ENCODE assay signal across 8 mouse cellular contexts in the genomic region with DNA sequence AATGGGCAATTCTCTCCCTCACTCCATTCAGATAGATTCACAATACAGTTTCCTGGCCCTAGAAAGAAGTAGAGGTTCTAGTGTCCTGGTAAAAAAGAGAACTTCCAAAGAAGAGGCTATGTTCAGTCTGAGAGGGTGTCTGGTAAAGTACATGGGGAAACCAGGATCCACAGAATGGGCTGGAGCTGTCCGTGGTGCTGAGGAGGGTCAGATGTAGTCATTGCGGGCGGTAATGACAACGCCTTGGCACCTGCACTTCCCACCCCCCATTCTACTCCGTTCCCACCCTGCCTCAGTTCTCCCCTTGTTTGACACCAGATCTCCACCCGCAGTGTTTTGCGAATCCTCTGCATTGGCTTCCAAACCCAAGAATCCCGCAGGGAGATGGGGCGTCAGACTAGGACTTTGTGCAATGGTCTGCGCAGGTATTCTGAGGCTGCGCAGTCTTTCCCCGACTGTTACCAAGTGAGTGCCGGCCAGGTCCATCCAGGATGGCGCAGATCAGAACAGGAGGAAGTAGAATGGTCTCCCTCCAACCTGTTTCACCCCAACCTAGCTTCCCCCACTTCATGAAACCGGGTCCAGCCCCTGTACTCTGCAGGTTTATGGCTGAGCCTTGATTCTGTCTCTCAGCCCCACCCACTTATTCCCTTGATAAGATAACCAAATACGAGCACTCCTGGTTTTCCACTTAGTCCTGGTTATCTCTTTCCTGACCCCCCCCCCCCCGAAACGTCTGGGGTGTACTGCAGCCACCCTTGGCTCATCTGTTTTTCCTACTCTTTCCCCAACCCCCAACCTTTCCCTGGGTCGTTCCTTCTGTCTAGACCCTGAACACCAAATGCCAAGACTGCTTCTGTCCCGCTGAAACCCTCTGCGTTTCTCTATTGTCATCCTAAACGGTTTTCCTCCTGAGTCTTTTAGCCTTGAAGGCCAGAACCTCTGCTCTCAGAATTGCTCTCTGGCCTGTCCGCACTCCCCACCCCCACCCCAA. TPM values are rescaled to one million over a fixed set of nuclear protein-coding genes. Genes with fewer than 3 reads are reported as not detected.
A peak's percentile ranks its signal among the peaks of the same experiment; 100 is the strongest.
DNase-seq lines count a peak whose midpoint lies in the region; ATAC-seq and TF ChIP-seq lines count a peak whose summit lies in the region.
"Had no signal": no experiment of that assay in that cellular context is flagged by ENCODE, and none has a peak within 500 bp of the region (broad histone marks: within the 10 kb centered on the region; RNA-seq: fewer than 3 reads in every experiment).

No protein-coding gene starts in this region.

- intact Hi-C loops in left cerebral cortex, adult 2 months (cut with DNase I), result no loop called here
- intact Hi-C loops in left cerebral cortex, postnatal 4 days (cut with DNase I), result no loop called here

- no peaks in the 10 kb centered on the region for H3K4me1 ChIP-seq in embryonic facial prominence, embryonic 11.5 days (ENCODE audit: control insufficient read depth, insufficient read depth, low read length)
- peaks cover 16% of the 10 kb centered on the region for H3K4me1 ChIP-seq in neural tube, embryonic 13.5 days (replicated peaks)

- H3K27ac ChIP-seq in left cerebral cortex, adult 2 months, result peak overlapping the region; percentile 66
- no peak overlapping the region for H3K27ac ChIP-seq in embryonic facial prominence, embryonic 11.5 days (replicated peaks; ENCODE audit: low read depth, low read length)
- H3K27ac ChIP-seq in neural tube, embryonic 13.5 days (replicated peaks), result peak overlapping the region; percentile 46

- H3K4me2 ChIP-seq in embryonic facial prominence, embryonic 11.5 days (ENCODE audit: low read depth, low read length), result no peak overlapping the region
- H3K4me2 ChIP-seq in neural tube, embryonic 13.5 days, result peak overlapping the region; percentile 52

- peak overlapping the region; percentile 50 for H3K4me3 ChIP-seq in left cerebral cortex, adult 2 months
- no peak overlapping the region for H3K4me3 ChIP-seq in embryonic facial prominence, embryonic 11.5 days (ENCODE audit: low read depth, low read length)
- H3K4me3 ChIP-seq in neural tube, embryonic 13.5 days, result peak overlapping the region; percentile 41

- no peak for ATAC-seq in embryonic facial prominence, embryonic 11.5 days (replicated peaks; ENCODE audit: insufficient number of reproducible peaks, low FRiP score, low TSS enrichment, low read depth)
- peak; percentile 76 for ATAC-seq in neural tube, embryonic 13.5 days (ENCODE audit: low read depth)

- DNase-seq in left cerebral cortex, adult 2 months (ENCODE audit: extremely low spot score in 1 of 2, low spot score in 2 of 2), result no peak
- DNase-seq in left cerebral cortex, postnatal 4 days, result no peak
- peak; percentile 81 for DNase-seq in adrenal gland, postnatal 14 days
- DNase-seq in embryonic facial prominence, embryonic 11.5 days (ENCODE audit: low spot score), result peak; percentile 88
- DNase-seq in large intestine, adult 2 months (ENCODE audit: low read depth, low spot score), result peak; percentile 21
- no peak for DNase-seq in layer of hippocampus, postnatal 36 days

- WGBS in embryonic facial prominence, embryonic 11.5 days, result 5% methylated on average over 23 of the region's 23 CpGs
- 11% methylated on average over 23 of the region's 23 CpGs for WGBS in large intestine, adult 2 months
- WGBS in neural tube, embryonic 13.5 days, result 5% methylated on average over 23 of the region's 23 CpGs

- H3K9ac ChIP-seq in embryonic facial prominence, embryonic 11.5 days (replicated peaks; ENCODE audit: low read length), result no peak overlapping the region
- peak overlapping the region; percentile 70 for H3K9ac ChIP-seq in neural tube, embryonic 13.5 days

- H3K27me3 ChIP-seq in embryonic facial prominence, embryonic 11.5 days (ENCODE audit: control insufficient read depth, insufficient read depth, low read length), result peaks cover 12% of the 10 kb centered on the region; the same call in 1 of the 2 replicates
- peaks cover 49% of the 10 kb centered on the region for H3K27me3 ChIP-seq in neural tube, embryonic 13.5 days

- H3K36me3 ChIP-seq in embryonic facial prominence, embryonic 11.5 days (replicated peaks; ENCODE audit: control insufficient read depth, insufficient read depth, low read depth, low read length), result no peaks in the 10 kb centered on the region
- no peaks in the 10 kb centered on the region for H3K36me3 ChIP-seq in neural tube, embryonic 13.5 days

- no peaks in the 10 kb centered on the region for H3K9me3 ChIP-seq in embryonic facial prominence, embryonic 11.5 days (replicated peaks; ENCODE audit: control insufficient read depth, low read length)
- no peaks in the 10 kb centered on the region for H3K9me3 ChIP-seq in neural tube, embryonic 13.5 days

- TF ChIP-seq CTCF in left cerebral cortex, adult 2 months (IDR thresholded peaks at IDR 0.05), result no peak

RNA-seq across cellular contexts. Expression of a gene that starts 0.7 kb away (rescaled TPM):
- 100 to 1,000 TPM; 144 to 184 TPM for total RNA-seq in left cerebral cortex, adult 2 months (2021)
- 10 to 100 TPM; 29.3 to 58.0 TPM for total RNA-seq in left cerebral cortex, postnatal 4 days (2021)
- 119 and 126 TPM in 2 replicates for total RNA-seq in adrenal gland, postnatal 14 days (2021)
- polyA plus RNA-seq in embryonic facial prominence, embryonic 11.5 days (2014; fragmentation: Nextera tagmentation; extraction: Ambion mirVana), result 4.9 and 5.8 TPM in 2 replicates
- 14.0 and 17.7 TPM in 2 replicates for polyA plus RNA-seq in large intestine, adult 2 months (2012; rRNA removed)
- 116 and 131 TPM in 2 replicates for polyA plus RNA-seq in neural tube, embryonic 13.5 days (2015; fragmentation: Nextera tagmentation; extraction: Ambion mirVana)
- 100 to 1,000 TPM in 1 of 2 experiments, 10 to 100 TPM in 1; 81.7 to 106 TPM for total RNA-seq in layer of hippocampus, postnatal 36 days (2021)
- total RNA-seq: neutrophil, adult 5-6 weeks had no signal

RNA-seq across cellular contexts. Expression of a gene that starts 13.2 kb away (rescaled TPM):
- total RNA-seq in left cerebral cortex, adult 2 months (2021), result 100 to 1,000 TPM; 507 to 550 TPM
- 100 to 1,000 TPM; 101 to 122 TPM for total RNA-seq in left cerebral cortex, postnatal 4 days (2021)
- total RNA-seq in adrenal gland, postnatal 14 days (2021), result 46.5 and 57.2 TPM in 2 replicates
- 1.4 and 1.5 TPM in 2 replicates for polyA plus RNA-seq in embryonic facial prominence, embryonic 11.5 days (2014; fragmentation: Nextera tagmentation; extraction: Ambion mirVana)
- 6.4 and 6.5 TPM in 2 replicates for polyA plus RNA-seq in large intestine, adult 2 months (2012; rRNA removed)
- 15.8 and 19.2 TPM in 2 replicates for polyA plus RNA-seq in neural tube, embryonic 13.5 days (2015; fragmentation: Nextera tagmentation; extraction: Ambion mirVana)
- 100 to 1,000 TPM; 372 to 375 TPM for total RNA-seq in layer of hippocampus, postnatal 36 days (2021)
- total RNA-seq: neutrophil, adult 5-6 weeks had no signal

RNA-seq across cellular contexts. Expression of a gene that starts 40.3 kb away (rescaled TPM):
- total RNA-seq in left cerebral cortex, adult 2 months (2021), result 10 to 100 TPM; 49.4 to 53.0 TPM
- 10 to 100 TPM; 87.9 to 96.9 TPM for total RNA-seq in left cerebral cortex, postnatal 4 days (2021)
- total RNA-seq in adrenal gland, postnatal 14 days (2021), result 92.5 and 101 TPM in 2 replicates
- 123 and 146 TPM in 2 replicates for polyA plus RNA-seq in embryonic facial prominence, embryonic 11.5 days (2014; fragmentation: Nextera tagmentation; extraction: Ambion mirVana)
- polyA plus RNA-seq in large intestine, adult 2 months (2012; rRNA removed), result 250 and 500 TPM in 2 replicates
- polyA plus RNA-seq in neural tube, embryonic 13.5 days (2015; fragmentation: Nextera tagmentation; extraction: Ambion mirVana), result 187 and 190 TPM in 2 replicates
- 10 to 100 TPM; 39.4 to 46.7 TPM for total RNA-seq in layer of hippocampus, postnatal 36 days (2021)

RNA-seq across cellular contexts. Expression of a gene that starts 41.3 kb away (rescaled TPM):
- total RNA-seq in left cerebral cortex, adult 2 months (2021), result 100 to 1,000 TPM in 1 of 2 experiments, 10 to 100 TPM in 1; 93.6 to 102 TPM
- 10 to 100 TPM; 54.7 to 61.3 TPM for total RNA-seq in left cerebral cortex, postnatal 4 days (2021)
- 49.3 and 66.8 TPM in 2 replicates for total RNA-seq in adrenal gland, postnatal 14 days (2021)
- 13.8 and 17.2 TPM in 2 replicates for polyA plus RNA-seq in embryonic facial prominence, embryonic 11.5 days (2014; fragmentation: Nextera tagmentation; extraction: Ambion mirVana)
- polyA plus RNA-seq in large intestine, adult 2 months (2012; rRNA removed), result 19.4 and 20.1 TPM in 2 replicates
- 68.2 and 73.0 TPM in 2 replicates for polyA plus RNA-seq in neural tube, embryonic 13.5 days (2015; fragmentation: Nextera tagmentation; extraction: Ambion mirVana)
- 10 to 100 TPM; 74.3 to 75.8 TPM for total RNA-seq in layer of hippocampus, postnatal 36 days (2021)

RNA-seq across cellular contexts. Expression of a gene that starts 45.6 kb away (rescaled TPM):
- total RNA-seq in left cerebral cortex, adult 2 months (2021), result not detected
- total RNA-seq in left cerebral cortex, postnatal 4 days (2021), result not detected
- not detected in 2 replicates for total RNA-seq in adrenal gland, postnatal 14 days (2021)
- polyA plus RNA-seq in embryonic facial prominence, embryonic 11.5 days (2014; fragmentation: Nextera tagmentation; extraction: Ambion mirVana), result not detected in 2 replicates
- not detected in 2 replicates for polyA plus RNA-seq in large intestine, adult 2 months (2012; rRNA removed)
- polyA plus RNA-seq in neural tube, embryonic 13.5 days (2015; fragmentation: Nextera tagmentation; extraction: Ambion mirVana), result not detected in 2 replicates
- total RNA-seq in layer of hippocampus, postnatal 36 days (2021), result not detected
- total RNA-seq: neutrophil, adult 5-6 weeks had no signal

Comparison
In these comparisons a context has a peak if more than half of its experiments do, and no peak if none do; other contexts are left out.
1. DNase-seq: peak in adrenal gland, postnatal 14 days (single experiment), embryonic facial prominence, embryonic 11.5 days (single experiment) and large intestine, adult 2 months (single experiment); none in left cerebral cortex, adult 2 months (0 of 2), left cerebral cortex, postnatal 4 days (single experiment) and layer of hippocampus, postnatal 36 days (0 of 2).